Comparison of ENCODE assay signal across 8 mouse cellular contexts in the genomic region with DNA sequence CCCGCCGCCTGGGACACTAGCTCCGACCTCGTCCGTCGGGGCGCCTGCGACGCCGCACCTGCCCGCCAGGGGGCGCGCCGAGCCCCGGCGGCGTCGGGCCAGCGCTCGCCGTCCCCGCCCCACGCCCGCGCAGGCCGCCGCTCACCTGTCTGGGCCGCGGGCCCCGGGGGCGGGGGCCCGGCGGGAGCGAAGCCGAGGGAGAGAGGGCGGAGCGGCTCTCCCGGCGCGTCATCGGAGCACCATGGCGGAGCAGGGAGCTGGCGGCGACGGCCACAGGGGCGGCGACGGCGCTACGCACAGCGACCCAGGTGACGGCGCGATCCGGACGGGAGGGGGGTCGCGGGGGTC. TPM values are rescaled to one million over a fixed set of nuclear protein-coding genes. Genes with fewer than 3 reads are reported as not detected.
DNase-seq lines count a peak whose midpoint lies in the region; ATAC-seq and TF ChIP-seq lines count a peak whose summit lies in the region.

No protein-coding gene starts in this region.

- H3K4me1 ChIP-seq in liver, embryonic 12.5 days = peaks cover 32% of the 10 kb centered on the region
- H3K4me1 ChIP-seq in stomach, postnatal 0 days (replicated peaks; ENCODE audit: control insufficient read depth, insufficient read depth) = no peaks in the 10 kb centered on the region

- H3K27me3 ChIP-seq in liver, embryonic 12.5 days (replicated peaks) = peaks cover 42% of the 10 kb centered on the region
- H3K27me3 ChIP-seq in stomach, postnatal 0 days (ENCODE audit: control insufficient read depth, insufficient read depth, low read length) = no peaks in the 10 kb centered on the region

- peak overlapping the region; percentile 78 for H3K9ac ChIP-seq in liver, embryonic 12.5 days
- peak overlapping the region; percentile 89 for H3K9ac ChIP-seq in stomach, postnatal 0 days (ENCODE audit: low read length)

- no peaks in the 10 kb centered on the region for H3K9me3 ChIP-seq in liver, embryonic 12.5 days (replicated peaks)
- H3K9me3 ChIP-seq in stomach, postnatal 0 days (ENCODE audit: control insufficient read depth, low read length) = no peaks in the 10 kb centered on the region

- under 1% methylated on average over 48 of the region's 58 CpGs for WGBS in liver, embryonic 12.5 days (ENCODE audit: insufficient replicate concordance)
- 0% methylated on average over 18 of the region's 58 CpGs for WGBS in stomach, postnatal 0 days

- peak overlapping the region; percentile 93 for H3K27ac ChIP-seq in left cerebral cortex, adult 2 months
- peak overlapping the region; percentile 20; the same call in 1 of the 2 replicates for H3K27ac ChIP-seq in liver, embryonic 12.5 days
- H3K27ac ChIP-seq in stomach, postnatal 0 days (replicated peaks) = peak overlapping the region; percentile 88

- TF ChIP-seq CTCF in left cerebral cortex, adult 2 months (IDR thresholded peaks at IDR 0.05) = peak; percentile 44
- TF ChIP-seq CTCF in stomach, postnatal 0 days (IDR thresholded peaks at IDR 0.05; ENCODE audit: low read depth) = peak; percentile 47; the same call in 1 of the 2 replicates

- no peaks in the 10 kb centered on the region for H3K36me3 ChIP-seq in liver, embryonic 12.5 days
- no peaks in the 10 kb centered on the region for H3K36me3 ChIP-seq in stomach, postnatal 0 days (ENCODE audit: control insufficient read depth, insufficient read depth, low read length)

- intact Hi-C loops in left cerebral cortex, adult 2 months (cut with DNase I) = loop anchor here (2.0 kb wide), 2 partner anchors 22 to 50 kb away; no protein-coding TSS in a partner anchor
- intact Hi-C loops in left cerebral cortex, postnatal 4 days (cut with DNase I) = no loop called here

- H3K4me3 ChIP-seq in left cerebral cortex, adult 2 months = peak overlapping the region; percentile 89
- H3K4me3 ChIP-seq in liver, embryonic 12.5 days = peak overlapping the region; percentile 75
- H3K4me3 ChIP-seq in stomach, postnatal 0 days (ENCODE audit: low read depth, low read length) = peak overlapping the region; percentile 84

- H3K4me2 ChIP-seq in liver, embryonic 12.5 days = peak overlapping the region; percentile 99
- peak overlapping the region; percentile 92 for H3K4me2 ChIP-seq in stomach, postnatal 0 days (replicated peaks; ENCODE audit: low read depth)

- peak in 1 of 2 experiments; percentile 65 for DNase-seq in left cerebral cortex, adult 2 months (ENCODE audit: extremely low spot score in 1 of 2, low spot score in 2 of 2)
- no peak for DNase-seq in left cerebral cortex, postnatal 4 days
- peak; percentile 79 to 86 for DNase-seq in cerebellum, postnatal 25 days
- peak; percentile 24 to 36 for DNase-seq in gastrocnemius, postnatal 4 days (ENCODE audit: low spot score in 2 of 2)
- peak; percentile 85 for DNase-seq in kidney, adult 11 months
- DNase-seq in natural killer cell, adult 2 months (ENCODE audit: low spot score in 2 of 2) = peak; percentile 20 to 35
- DNase-seq in stomach, postnatal 0 days (ENCODE audit: low spot score) = peak; percentile 91

- TF ChIP-seq EP300 in stomach, postnatal 0 days (optimal IDR thresholded peaks at IDR 0.05) = no peak

- peak; percentile 86 for ATAC-seq in liver, embryonic 12.5 days
- ATAC-seq in stomach, postnatal 0 days (ENCODE audit: low FRiP score, low TSS enrichment) = peak; percentile 96

RNA-seq across cellular contexts. Expression of a gene that starts 0.5 kb away (rescaled TPM):
- 100 to 1,000 TPM; 102 to 118 TPM for total RNA-seq in left cerebral cortex, adult 2 months (2021)
- total RNA-seq in left cerebral cortex, postnatal 4 days (2021) = 10 to 100 TPM; 12.6 to 19.4 TPM
- 1 to 10 TPM; 2.2 to 2.5 TPM for total RNA-seq in gastrocnemius, postnatal 4 days (2021)
- 5.6 and 6.6 TPM in 2 replicates for polyA plus RNA-seq in liver, embryonic 12.5 days (2016; fragmentation: Nextera tagmentation; extraction: Ambion mirVana)
- 23.0 TPM in 2 replicates for polyA plus RNA-seq in stomach, postnatal 0 days (2015; fragmentation: Nextera tagmentation; extraction: Ambion mirVana)

Comparison
In these comparisons a context has a peak if more than half of its experiments do, and no peak if none do; other contexts are left out.
1. RNA of a gene that starts 0.5 kb away (total RNA-seq): 102 to 118 TPM in left cerebral cortex, adult 2 months; 12.6 to 19.4 TPM in left cerebral cortex, postnatal 4 days and 2.2 to 2.5 TPM in gastrocnemius, postnatal 4 days; every median in the first group is over 4 times any median in the second.
2. H3K27ac ChIP-seq: peak in every context shown above with its lines; median percentile 93 in left cerebral cortex, adult 2 months; 88 in stomach, postnatal 0 days; 20 in liver, embryonic 12.5 days.
3. Peak in every context shown above with its lines, with median percentiles within 50 percentile points of each other: H3K4me3 ChIP-seq.